Mouse (Mus musculus): ENCODE results near the gene Sdc1. TPM values are rescaled to one million over a fixed set of nuclear protein-coding genes. Genes with fewer than 3 reads are reported as not detected.

The Sdc1 gene
- 131 and 142 TPM in 2 replicates for polyA plus RNA-seq (2015; fragmentation: Nextera tagmentation; extraction: Ambion mirVana)

GRCm38 (mm10) chr12:8770946-8771843, at the start of gene Sdc1:
Gene Sdc1, plus strand, starts transcription at chr12:8771323.
- Histone ChIP-seq H3K4me2 (peak within 1 kb of the TSS; percentile 83), H3K27ac (peak within 1 kb of the TSS; percentile 79), H3K27me3 (replicated peaks) (no peaks in the 10 kb centered on the region), H3K36me3 (no peaks in the 10 kb centered on the region), H3K9ac (peak within 1 kb of the TSS; percentile 73), H3K4me1 (peaks cover 16% of the 10 kb centered on the region), H3K9me3 (no peaks in the 10 kb centered on the region), H3K4me3 (replicated peaks) (peak within 1 kb of the TSS; percentile 84)
- ATAC-seq (ENCODE audit: insufficient read depth, low FRiP score, low read depth) = peak; percentile 89
- under 1% methylated on average over 67 of the region's 67 CpGs for WGBS

- no peak overlapping the region for H3K9ac ChIP-seq
- no peaks in the 10 kb centered on the region for H3K9me3 ChIP-seq
- no peak overlapping the region for H3K27ac ChIP-seq
- no peak for ATAC-seq (ENCODE audit: insufficient read depth, low FRiP score, low read depth)
- peaks cover 22% of the 10 kb centered on the region for H3K36me3 ChIP-seq
- H3K4me2 ChIP-seq = no peak overlapping the region
- 63% methylated on average over 1 of the region's 1 CpGs for WGBS
- H3K4me1 ChIP-seq = no peaks in the 10 kb centered on the region
- no peaks in the 10 kb centered on the region for H3K27me3 ChIP-seq (replicated peaks)
- H3K4me3 ChIP-seq (replicated peaks) = no peak overlapping the region
These were observed 44.2 kb upstream of the Sdc1 start for GRCm38 (mm10) chr12:8726890-8727289.

- Histone ChIP-seq H3K36me3 (peaks cover 20% of the 10 kb centered on the region), H3K27ac (no peak overlapping the region), H3K27me3 (replicated peaks) (no peaks in the 10 kb centered on the region), H3K9me3 (no peaks in the 10 kb centered on the region), H3K9ac (no peak overlapping the region), H3K4me3 (replicated peaks) (no peak overlapping the region), H3K4me2 (no peak overlapping the region), H3K4me1 (no peaks in the 10 kb centered on the region)
- 80% methylated on average over 2 of the region's 2 CpGs for WGBS
- no peak for ATAC-seq (ENCODE audit: insufficient read depth, low FRiP score, low read depth)
These were observed 42.4 kb upstream of the Sdc1 start for GRCm38 (mm10) chr12:8728739-8729138.

- Histone ChIP-seq H3K4me2 (no peak overlapping the region), H3K9ac (no peak overlapping the region), H3K27ac (no peak overlapping the region), H3K36me3 (peaks cover 19% of the 10 kb centered on the region), H3K4me3 (replicated peaks) (no peak overlapping the region), H3K9me3 (no peaks in the 10 kb centered on the region), H3K27me3 (replicated peaks) (no peaks in the 10 kb centered on the region), H3K4me1 (no peaks in the 10 kb centered on the region)
- WGBS = 87% methylated on average over 2 of the region's 2 CpGs
- ATAC-seq (ENCODE audit: insufficient read depth, low FRiP score, low read depth) = no peak
These were observed 17.5 kb upstream of the Sdc1 start for GRCm38 (mm10) chr12:8753654-8754053.

- H3K9ac ChIP-seq = no peak overlapping the region
- H3K4me3 ChIP-seq (replicated peaks) = no peak overlapping the region
- H3K9me3 ChIP-seq = no peaks in the 10 kb centered on the region
- H3K27me3 ChIP-seq (replicated peaks) = no peaks in the 10 kb centered on the region
- no peak overlapping the region for H3K27ac ChIP-seq
- ATAC-seq (ENCODE audit: insufficient read depth, low FRiP score, low read depth) = no peak
- WGBS = 81% methylated on average over 4 of the region's 4 CpGs
- H3K4me2 ChIP-seq = no peak overlapping the region
- H3K36me3 ChIP-seq = peaks cover 14% of the 10 kb centered on the region
- no peaks in the 10 kb centered on the region for H3K4me1 ChIP-seq
These were observed 17.0 kb upstream of the Sdc1 start for GRCm38 (mm10) chr12:8754116-8754515.

- no peak overlapping the region for H3K9ac ChIP-seq
- no peaks in the 10 kb centered on the region for H3K4me1 ChIP-seq
- H3K4me3 ChIP-seq (replicated peaks) = no peak overlapping the region
- WGBS = 97% methylated on average over 3 of the region's 3 CpGs
- H3K27ac ChIP-seq = no peak overlapping the region
- peaks cover 8% of the 10 kb centered on the region for H3K36me3 ChIP-seq
- H3K9me3 ChIP-seq = no peaks in the 10 kb centered on the region
- H3K4me2 ChIP-seq = no peak overlapping the region
- no peaks in the 10 kb centered on the region for H3K27me3 ChIP-seq (replicated peaks)
- no peak for ATAC-seq (ENCODE audit: insufficient read depth, low FRiP score, low read depth)
These were observed 13.1 kb upstream of the Sdc1 start for GRCm38 (mm10) chr12:8758029-8758428.

- Histone ChIP-seq H3K36me3 (peaks cover 7% of the 10 kb centered on the region; the same call in 1 of the 2 replicates), H3K4me1 (no peaks in the 10 kb centered on the region), H3K27me3 (replicated peaks) (no peaks in the 10 kb centered on the region), H3K9ac (no peak overlapping the region), H3K4me2 (no peak overlapping the region), H3K27ac (no peak overlapping the region), H3K9me3 (no peaks in the 10 kb centered on the region), H3K4me3 (replicated peaks) (no peak overlapping the region)
- no peak for ATAC-seq (ENCODE audit: insufficient read depth, low FRiP score, low read depth)
- WGBS = 63% methylated on average over 4 of the region's 4 CpGs
These were observed 12.0 kb upstream of the Sdc1 start for GRCm38 (mm10) chr12:8759115-8759514.

- Histone ChIP-seq H3K27ac (no peak overlapping the region), H3K36me3 (peaks cover 4% of the 10 kb centered on the region; the same call in 1 of the 2 replicates), H3K9ac (no peak overlapping the region), H3K4me3 (replicated peaks) (no peak overlapping the region), H3K4me2 (no peak overlapping the region), H3K27me3 (replicated peaks) (no peaks in the 10 kb centered on the region), H3K9me3 (no peaks in the 10 kb centered on the region), H3K4me1 (no peaks in the 10 kb centered on the region)
- 87% methylated on average over 6 of the region's 6 CpGs for WGBS
- no peak for ATAC-seq (ENCODE audit: insufficient read depth, low FRiP score, low read depth)
These were observed 11.3 kb upstream of the Sdc1 start for GRCm38 (mm10) chr12:8759779-8760178.

- H3K27me3 ChIP-seq (replicated peaks) = no peaks in the 10 kb centered on the region
- no peak for ATAC-seq (ENCODE audit: insufficient read depth, low FRiP score, low read depth)
- 65% methylated on average over 6 of the region's 6 CpGs for WGBS
- peaks cover 4% of the 10 kb centered on the region; the same call in 1 of the 2 replicates for H3K36me3 ChIP-seq
- no peak overlapping the region for H3K27ac ChIP-seq
- no peak overlapping the region for H3K4me3 ChIP-seq (replicated peaks)
- H3K9me3 ChIP-seq = no peaks in the 10 kb centered on the region
- H3K4me2 ChIP-seq = no peak overlapping the region
- no peaks in the 10 kb centered on the region for H3K4me1 ChIP-seq
- no peak overlapping the region for H3K9ac ChIP-seq
These were observed 10.6 kb upstream of the Sdc1 start for GRCm38 (mm10) chr12:8760561-8760960.

GRCm38 (mm10) chr12:8761058-8761457, 10.1 kb upstream of the Sdc1 start:
- H3K27me3 ChIP-seq (replicated peaks) = no peaks in the 10 kb centered on the region
- ATAC-seq (ENCODE audit: insufficient read depth, low FRiP score, low read depth) = no peak
- no peak overlapping the region for H3K4me2 ChIP-seq
- H3K36me3 ChIP-seq = peaks cover 4% of the 10 kb centered on the region; the same call in 1 of the 2 replicates
- no peak overlapping the region for H3K27ac ChIP-seq
- no peaks in the 10 kb centered on the region for H3K4me1 ChIP-seq
- WGBS = 70% methylated on average over 7 of the region's 7 CpGs
- no peak overlapping the region for H3K4me3 ChIP-seq (replicated peaks)
- H3K9ac ChIP-seq = no peak overlapping the region
- no peaks in the 10 kb centered on the region for H3K9me3 ChIP-seq

GRCm38 (mm10) chr12:8762667-8763066, 8.5 kb upstream of the Sdc1 start:
- no peak for ATAC-seq (ENCODE audit: insufficient read depth, low FRiP score, low read depth)
- H3K4me1 ChIP-seq = no peaks in the 10 kb centered on the region
- H3K9ac ChIP-seq = no peak overlapping the region
- 59% methylated on average over 2 of the region's 2 CpGs for WGBS
- no peaks in the 10 kb centered on the region for H3K9me3 ChIP-seq
- H3K27me3 ChIP-seq (replicated peaks) = no peaks in the 10 kb centered on the region
- peaks cover 3% of the 10 kb centered on the region; the same call in 1 of the 2 replicates for H3K36me3 ChIP-seq
- no peak overlapping the region for H3K27ac ChIP-seq
- no peak overlapping the region for H3K4me2 ChIP-seq
- H3K4me3 ChIP-seq (replicated peaks) = no peak overlapping the region

- Histone ChIP-seq H3K4me1 (no peaks in the 10 kb centered on the region), H3K9me3 (no peaks in the 10 kb centered on the region), H3K4me2 (no peak overlapping the region), H3K4me3 (replicated peaks) (no peak overlapping the region), H3K36me3 (no peaks in the 10 kb centered on the region), H3K27ac (no peak overlapping the region), H3K9ac (no peak overlapping the region), H3K27me3 (replicated peaks) (no peaks in the 10 kb centered on the region)
- ATAC-seq (ENCODE audit: insufficient read depth, low FRiP score, low read depth) = no peak
- WGBS = 66% methylated on average over 15 of the region's 15 CpGs
These were observed 6.7 kb upstream of the Sdc1 start for GRCm38 (mm10) chr12:8764221-8764930.

Measured in stomach, embryonic 15.5 days (tissue).